Mouse (Mus musculus) heart, postnatal 36 days (tissue): Measurements from ENCODE around the gene Atp2b4. TPM values are rescaled to one million over a fixed set of nuclear protein-coding genes. Genes with fewer than 3 reads are reported as not detected.

Experiments
- DNase-seq, 2 experiments: peaks; one replicate each; pipeline ENCODE4 v3.0.0; 2021 to 2022
- intact Hi-C: fragments of 180-260 bp; cut with DNase I; formaldehyde crosslinking; loops from one replicate; pipeline ENCODE4 v1.15.1; 2025
- microRNA-seq, 2 experiments: library from miRNA; unstranded; fragments of <30 nt; microRNA quantifications; one replicate each; pipeline ENCODE4 v1.2.0; 2021; ENCODE audit warnings: borderline number of aligned reads in 2 of 2
- total RNA-seq, 2 experiments: library from RNA; stranded (reverse); gene quantifications; 2 replicates each; pipeline ENCODE4 v1.2.3; 2021

Gene Atp2b4
- total RNA-seq, 2 experiments from 2014 or later = 19.5 to 23.7 TPM

DNA sequence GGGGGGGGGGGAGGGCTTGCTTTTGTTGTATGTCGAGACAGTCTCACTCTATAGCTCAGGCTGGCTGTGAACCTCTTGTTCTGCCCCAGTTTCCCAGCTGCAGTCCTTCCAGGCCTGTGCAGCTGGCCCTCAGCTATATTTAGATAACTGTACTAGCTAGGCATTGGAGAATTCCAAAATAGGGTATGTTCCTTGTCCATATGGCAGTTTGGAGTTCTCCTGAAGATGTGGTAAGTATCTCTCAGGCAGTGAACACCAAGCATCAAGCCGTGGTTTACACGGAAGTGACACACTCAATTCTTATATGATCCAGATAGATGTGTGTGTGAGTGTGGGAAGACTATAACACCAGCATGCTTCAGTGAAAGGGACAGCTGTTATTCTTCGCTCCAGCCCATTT is 137.4 kb downstream of the Atp2b4 start:
- DNase-seq = no peak
- intact Hi-C loops = no loop called here

DNA sequence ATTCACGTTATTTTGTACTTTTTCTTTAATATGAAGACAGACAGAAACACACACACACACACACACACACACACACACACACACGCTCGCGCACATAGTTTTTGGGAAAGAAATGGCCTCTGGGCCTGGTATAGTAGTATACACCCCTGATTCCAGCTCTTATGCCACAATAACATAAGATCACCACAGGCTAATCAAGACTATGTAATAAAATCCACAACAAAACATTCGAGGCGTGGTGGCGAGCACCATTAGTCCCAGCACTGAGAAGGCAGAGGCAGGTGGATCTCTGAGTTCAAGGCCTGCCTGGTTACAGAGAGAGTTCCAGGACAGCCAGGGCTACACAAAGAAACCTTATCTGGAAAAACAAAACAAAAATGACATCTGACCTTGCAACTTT is 137.9 kb downstream of the Atp2b4 start:
- no peak for DNase-seq
- intact Hi-C loops = no loop called here

DNA sequence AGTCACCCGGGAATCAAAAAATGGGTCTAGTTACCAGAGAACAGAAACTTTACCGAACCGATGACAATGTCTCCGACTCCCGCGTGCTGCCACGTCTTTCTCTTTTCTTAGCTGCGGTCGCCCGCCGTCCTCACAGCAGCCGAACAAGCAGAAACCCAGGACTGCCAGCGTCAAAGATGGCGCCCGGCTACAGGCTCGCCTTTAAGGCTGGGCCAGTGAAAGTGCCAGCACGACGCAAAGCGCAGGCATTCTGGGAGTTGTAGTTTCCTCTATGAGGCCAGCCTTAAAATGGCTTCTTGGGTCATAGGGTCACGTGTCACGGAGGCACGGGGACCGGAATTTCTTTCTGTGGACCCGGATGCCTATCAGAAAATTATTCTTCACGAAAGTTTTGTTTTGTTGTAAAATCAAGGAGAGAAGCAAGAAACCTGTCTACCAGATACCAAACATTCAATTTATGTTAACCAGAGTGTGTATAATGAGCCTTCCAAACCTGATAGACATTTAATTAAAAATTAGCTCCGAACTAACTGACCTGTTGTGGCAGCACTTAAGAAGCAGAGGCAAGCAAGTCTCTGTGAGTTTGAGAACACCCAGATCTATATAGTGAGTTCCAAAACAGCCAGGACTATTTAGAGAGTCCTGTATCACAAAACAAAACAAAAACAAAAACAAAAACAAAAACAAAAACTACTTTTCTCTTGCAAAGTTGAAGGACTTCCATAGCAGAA is 139.5 kb downstream of the Atp2b4 start, which contains the start of gene Gm38394:
Gene Gm38394, minus strand, starts transcription at position 116 of the 731 bp plus-strand sequence.
- intact Hi-C loops = no loop called here
- peak; percentile 89 to 90 for DNase-seq

DNA sequence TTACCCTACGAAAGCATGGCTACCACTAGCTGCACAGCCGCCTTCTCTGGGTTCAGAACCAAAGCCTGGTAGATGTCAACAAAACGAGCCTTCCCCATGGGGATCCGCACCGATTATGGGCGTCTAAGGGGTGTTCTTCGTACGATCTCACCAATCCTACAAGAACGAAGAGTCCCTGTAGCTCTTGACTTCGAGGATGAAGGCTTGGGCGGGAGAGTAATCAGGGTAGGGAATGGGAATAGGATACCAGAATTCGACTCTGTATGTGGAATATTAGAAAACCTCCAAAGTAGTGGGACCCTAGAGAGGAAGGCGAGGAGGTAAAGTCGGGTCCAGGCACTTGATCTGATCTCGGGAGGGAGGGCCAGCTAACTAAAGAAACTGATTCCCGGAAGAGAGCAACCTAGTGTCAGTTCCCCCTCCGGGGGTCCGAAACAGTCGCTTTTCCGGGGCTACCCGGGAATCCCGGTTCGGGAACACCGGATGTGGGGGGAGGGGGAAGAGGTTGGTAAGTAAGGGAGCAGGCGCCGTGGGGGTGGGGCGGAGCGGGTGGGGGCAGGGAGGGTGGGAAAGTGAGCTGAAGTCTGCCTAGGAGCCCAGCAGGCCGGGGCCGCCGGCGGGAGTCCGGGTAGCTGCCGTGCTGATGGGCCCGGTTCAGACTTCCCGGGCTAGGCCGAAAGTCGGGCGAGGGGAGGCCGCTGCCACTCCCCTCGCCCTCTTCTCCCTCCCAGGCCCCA is 140.2 kb downstream of the Atp2b4 start, which contains the start of gene Zbed6:
Gene Zbed6, minus strand, starts transcription at position 420 of the 737 bp plus-strand sequence.
- intact Hi-C loops = no loop called here
- DNase-seq = peak; percentile 71 to 76

- intact Hi-C loops = no loop called here
- no peak for DNase-seq
These were observed 142.0 kb downstream of the Atp2b4 start for GRCm38 (mm10) chr1:133658878-133659277.

DNA sequence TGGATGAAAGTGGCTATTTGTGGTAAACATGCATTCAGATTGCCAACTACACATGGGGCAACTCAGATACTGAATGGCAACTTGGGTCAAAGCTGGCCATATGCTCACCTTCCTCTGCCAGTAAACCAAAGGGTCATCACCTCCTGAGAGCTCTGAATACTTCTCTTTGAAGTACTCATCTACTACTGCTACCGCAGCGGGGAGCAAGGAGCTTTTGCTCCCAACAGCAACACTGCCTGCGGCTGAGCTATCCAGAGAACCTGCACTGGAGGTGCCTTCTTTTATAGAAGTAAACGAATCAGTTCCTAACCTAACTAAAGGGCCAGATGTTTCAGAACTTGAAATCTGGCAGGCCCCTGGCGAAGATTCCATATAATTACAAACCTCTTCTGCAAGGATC is 144.0 kb downstream of the Atp2b4 start:
- DNase-seq = no peak
- intact Hi-C loops = no loop called here

DNA sequence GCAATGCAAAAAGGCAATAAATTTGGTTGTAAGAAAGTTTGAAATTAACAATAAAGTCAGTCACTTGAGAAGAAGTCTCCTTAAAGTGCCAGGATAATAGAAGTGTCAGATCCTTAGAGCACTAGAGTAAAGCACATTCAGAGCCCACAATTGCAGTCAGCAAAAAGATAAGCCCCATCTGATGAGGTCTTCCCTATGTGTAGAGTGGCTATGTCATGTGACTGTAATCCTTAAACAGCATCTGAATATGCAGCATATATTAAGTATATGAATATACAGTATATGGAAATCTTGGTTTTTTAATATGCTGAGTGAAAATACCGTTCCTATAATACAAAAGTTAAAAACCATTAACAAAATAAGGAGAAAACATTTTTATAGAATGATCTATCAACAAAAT is 147.8 kb downstream of the Atp2b4 start:
- intact Hi-C loops = no loop called here
- no peak for DNase-seq

- intact Hi-C loops = no loop called here
- DNase-seq = no peak
These were observed 150.4 kb downstream of the Atp2b4 start for GRCm38 (mm10) chr1:133650288-133651055.

Small RNA genes lying within 50 kb of the gene (microRNA-seq; reads per million reads assigned to microRNA genes)
- gene Mir6903 = 0 to 0.67 reads per million in 2 experiments

Other genes starting within 250 kb of the Atp2b4 start
- 10 to 100 TPM; 72.0 to 79.2 TPM for gene Snrpe, start 190.8 kb downstream of the Atp2b4 start, total RNA-seq
- gene Zbed6, start 140.2 kb downstream of the Atp2b4 start, total RNA-seq = 1 to 10 TPM; 2.8 to 5.0 TPM
- gene Gm38394, start 139.7 kb downstream of the Atp2b4 start, total RNA-seq = 10 to 100 TPM; 17.8 to 18.4 TPM
- under 1 TPM; 0.22 to 0.33 TPM for gene Lax1, start 110.9 kb downstream of the Atp2b4 start, total RNA-seq
- gene Optc, start 107.0 kb upstream of the Atp2b4 start, total RNA-seq = under 1 TPM; 0.42 to 0.65 TPM
- gene Prelp, start 120.4 kb upstream of the Atp2b4 start, total RNA-seq = 10 to 100 TPM; 30.9 to 32.5 TPM
- 10 to 100 TPM in 1 of 2 experiments, 1 to 10 TPM in 1; 8.6 to 13.2 TPM for gene Fmod, start 236.2 kb upstream of the Atp2b4 start, total RNA-seq